Mouse (Mus musculus): ENCODE measurements around the gene Hmgn1. TPM values are rescaled to one million over a fixed set of nuclear protein-coding genes. Genes with fewer than 3 reads are reported as not detected.
"Not testable (repeated sequence)": the region's sequence is repeated elsewhere in the genome, so short reads cannot be mapped to it uniquely, and the experiment has no call there.

The Hmgn1 gene
- polyA plus RNA-seq, 1 experiment from 2014 or later: 306 TPM

GRCm38 (mm10) chr16:96103036-96103435 lies 24.5 kb downstream of the Hmgn1 start:
- Histone ChIP-seq H3K27me3 (ENCODE audit: control insufficient read depth, insufficient read depth, low read length) (no peaks in the 10 kb centered on the region), H3K4me3 (ENCODE audit: control insufficient read depth in 1 of 2, insufficient read depth in 1 of 2, low read depth in 1 of 2, low read length in 2 of 2) (no peak overlapping the region), H3K9me3 (ENCODE audit: control insufficient read depth, low read length) (0 out of 2 replicates have a peak, but pooled peaks cover 2% of the 10 kb centered on the region), H3K27ac (replicated peaks in 1 of 2; ENCODE audit: control insufficient read depth in 1 of 2, insufficient read depth in 1 of 2, low read depth in 2 of 2, low read length in 2 of 2) (no peak overlapping the region), H3K4me1 (ENCODE audit: control insufficient read depth in 2 of 2, insufficient read depth in 2 of 2, low read length in 2 of 2) (no peaks in the 10 kb centered on the region), H3K4me2 (ENCODE audit: low read length) (no peak overlapping the region), H3K9ac (ENCODE audit: low read length) (no peak overlapping the region), H3K36me3 (ENCODE audit: control insufficient read depth, insufficient read depth, low read length) (no peaks in the 10 kb centered on the region)
- WGBS: 21% methylated on average over 2 of the region's 2 CpGs
- no peak for ATAC-seq (ENCODE audit: insufficient number of reproducible peaks, insufficient read depth, low FRiP score, low read depth)

GRCm38 (mm10) chr16:96097811-96098210 lies 29.7 kb downstream of the Hmgn1 start:
- H3K27me3 ChIP-seq (ENCODE audit: control insufficient read depth, insufficient read depth, low read length); H3K9ac ChIP-seq (ENCODE audit: low read length); H3K27ac ChIP-seq (replicated peaks in 1 of 2; ENCODE audit: control insufficient read depth in 1 of 2, insufficient read depth in 1 of 2, low read depth in 2 of 2, low read length in 2 of 2); H3K4me2 ChIP-seq (ENCODE audit: low read length); H3K4me3 ChIP-seq (ENCODE audit: control insufficient read depth in 1 of 2, insufficient read depth in 1 of 2, low read depth in 1 of 2, low read length in 2 of 2); H3K9me3 ChIP-seq (ENCODE audit: control insufficient read depth, low read length); ATAC-seq (ENCODE audit: insufficient number of reproducible peaks, insufficient read depth, low FRiP score, low read depth); H3K4me1 ChIP-seq (ENCODE audit: control insufficient read depth in 2 of 2, insufficient read depth in 2 of 2, low read length in 2 of 2); H3K36me3 ChIP-seq (ENCODE audit: control insufficient read depth, insufficient read depth, low read length): not testable (repeated sequence)

GRCm38 (mm10) chr16:96095966-96096365 lies 31.6 kb downstream of the Hmgn1 start:
- Histone ChIP-seq H3K4me2 (ENCODE audit: low read length) (no peak overlapping the region), H3K36me3 (ENCODE audit: control insufficient read depth, insufficient read depth, low read length) (no peaks in the 10 kb centered on the region), H3K4me1 (ENCODE audit: control insufficient read depth in 2 of 2, insufficient read depth in 2 of 2, low read length in 2 of 2) (peaks cover 8 to 10% of the 10 kb centered on the region in 2 experiments), H3K27ac (replicated peaks in 1 of 2; ENCODE audit: control insufficient read depth in 1 of 2, insufficient read depth in 1 of 2, low read depth in 2 of 2, low read length in 2 of 2) (no peak overlapping the region), H3K27me3 (ENCODE audit: control insufficient read depth, insufficient read depth, low read length) (no peaks in the 10 kb centered on the region), H3K9ac (ENCODE audit: low read length) (no peak overlapping the region), H3K9me3 (ENCODE audit: control insufficient read depth, low read length) (no peaks in the 10 kb centered on the region), H3K4me3 (ENCODE audit: control insufficient read depth in 1 of 2, insufficient read depth in 1 of 2, low read depth in 1 of 2, low read length in 2 of 2) (no peak overlapping the region)
- WGBS: 85% methylated on average over 5 of the region's 5 CpGs
- no peak for ATAC-seq (ENCODE audit: insufficient number of reproducible peaks, insufficient read depth, low FRiP score, low read depth)

DNA sequence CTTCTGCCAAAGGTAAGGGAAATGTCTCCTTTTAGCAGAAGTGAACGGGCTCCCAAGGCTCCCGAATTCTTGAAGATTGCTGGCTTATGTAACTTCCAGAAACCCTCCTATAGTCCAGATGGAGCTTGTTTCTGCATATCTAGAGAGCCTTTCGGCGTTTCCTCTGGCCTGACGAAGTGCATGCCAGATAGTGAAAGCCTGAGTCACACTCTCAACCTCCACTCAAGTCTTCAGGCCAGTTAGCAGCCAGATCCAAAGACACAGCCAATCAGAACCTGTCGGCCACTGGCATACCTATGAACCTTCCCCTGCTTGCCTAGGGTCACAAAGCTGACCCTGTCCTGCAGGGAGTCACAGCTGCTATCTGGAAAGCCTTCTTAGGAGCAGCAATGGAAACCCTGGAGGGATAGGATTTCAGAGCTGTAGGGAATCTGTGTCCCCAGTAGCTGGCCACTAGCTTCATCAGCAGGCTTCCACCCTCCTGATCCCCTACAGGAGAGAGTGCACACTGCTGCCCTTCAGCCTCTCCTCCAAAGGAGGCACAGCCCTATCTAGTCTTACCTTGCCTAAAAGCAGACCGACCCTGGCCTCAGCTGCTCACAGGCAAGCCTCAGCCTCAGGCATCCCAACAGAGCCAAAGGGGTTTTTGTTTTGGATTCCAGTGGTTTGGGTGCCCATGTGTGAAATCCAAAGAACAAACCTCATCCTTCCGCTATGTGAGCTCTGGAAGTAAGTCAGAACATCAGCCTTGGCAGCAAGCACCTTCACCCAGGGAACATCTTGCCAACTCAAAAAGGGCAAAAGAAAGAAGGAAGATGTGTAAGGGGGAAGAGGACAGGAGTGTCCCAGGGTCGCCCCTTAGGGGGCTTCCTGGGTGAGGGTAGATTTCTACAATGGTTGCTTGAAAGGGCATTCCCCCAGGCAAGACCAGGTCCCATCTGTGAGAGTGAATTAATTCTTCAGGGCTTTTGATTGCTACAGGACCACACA lies 35.7 kb downstream of the Hmgn1 start:
- H3K4me3 ChIP-seq (ENCODE audit: control insufficient read depth in 1 of 2, insufficient read depth in 1 of 2, low read depth in 1 of 2, low read length in 2 of 2): no peak overlapping the region
- WGBS: 22% methylated on average over 9 of the region's 9 CpGs
- H3K4me1 ChIP-seq (ENCODE audit: control insufficient read depth in 2 of 2, insufficient read depth in 2 of 2, low read length in 2 of 2): peaks cover 10 to 11% of the 10 kb centered on the region in 2 experiments
- 0 out of 2 replicates have a peak, but pooled peaks cover 4% of the 10 kb centered on the region for H3K9me3 ChIP-seq (ENCODE audit: control insufficient read depth, low read length)
- H3K27me3 ChIP-seq (ENCODE audit: control insufficient read depth, insufficient read depth, low read length): no peaks in the 10 kb centered on the region
- no peak for ATAC-seq (ENCODE audit: insufficient number of reproducible peaks, insufficient read depth, low FRiP score, low read depth)
- no peak overlapping the region for H3K4me2 ChIP-seq (ENCODE audit: low read length)
- H3K27ac ChIP-seq (replicated peaks in 1 of 2; ENCODE audit: control insufficient read depth in 1 of 2, insufficient read depth in 1 of 2, low read depth in 2 of 2, low read length in 2 of 2): no peak overlapping the region; a peak in 1 of 4 replicates
- no peak overlapping the region for H3K9ac ChIP-seq (ENCODE audit: low read length)
- no peaks in the 10 kb centered on the region for H3K36me3 ChIP-seq (ENCODE audit: control insufficient read depth, insufficient read depth, low read length)

- Histone ChIP-seq H3K4me3 (ENCODE audit: control insufficient read depth in 1 of 2, insufficient read depth in 1 of 2, low read depth in 1 of 2, low read length in 2 of 2) (no peak overlapping the region), H3K4me2 (ENCODE audit: low read length) (no peak overlapping the region), H3K27ac (replicated peaks in 1 of 2; ENCODE audit: control insufficient read depth in 1 of 2, insufficient read depth in 1 of 2, low read depth in 2 of 2, low read length in 2 of 2) (no peak overlapping the region), H3K4me1 (ENCODE audit: control insufficient read depth in 2 of 2, insufficient read depth in 2 of 2, low read length in 2 of 2) (peaks cover 14 to 20% of the 10 kb centered on the region in 2 experiments), H3K27me3 (ENCODE audit: control insufficient read depth, insufficient read depth, low read length) (no peaks in the 10 kb centered on the region), H3K36me3 (ENCODE audit: control insufficient read depth, insufficient read depth, low read length) (no peaks in the 10 kb centered on the region), H3K9me3 (ENCODE audit: control insufficient read depth, low read length) (0 out of 2 replicates have a peak, but pooled peaks cover 4% of the 10 kb centered on the region), H3K9ac (ENCODE audit: low read length) (no peak overlapping the region)
- 58% methylated on average over 5 of the region's 5 CpGs for WGBS
- ATAC-seq (ENCODE audit: insufficient number of reproducible peaks, insufficient read depth, low FRiP score, low read depth): no peak
Observed at GRCm38 (mm10) chr16:96088120-96088519, 39.4 kb downstream of the Hmgn1 start.

DNA sequence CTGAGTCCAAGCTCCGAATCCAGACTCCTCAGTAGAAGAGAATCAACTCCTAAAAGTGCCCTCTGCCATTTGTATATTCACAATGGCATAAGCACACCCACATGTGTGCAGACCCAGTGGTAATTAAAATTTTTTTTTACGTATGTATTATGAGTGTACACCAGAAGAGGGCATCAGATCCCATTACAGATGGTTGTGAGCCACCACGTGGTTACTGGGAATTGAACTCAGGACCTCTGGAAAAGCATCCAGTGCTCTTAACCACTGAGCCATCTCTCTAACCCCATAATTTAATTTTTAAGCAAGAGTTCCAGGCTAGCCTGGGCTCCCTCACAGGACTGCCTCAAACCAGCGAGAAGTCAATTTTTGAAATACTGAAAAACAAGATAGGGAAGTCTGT lies 40.1 kb downstream of the Hmgn1 start:
- Histone ChIP-seq H3K27me3 (ENCODE audit: control insufficient read depth, insufficient read depth, low read length) (no peaks in the 10 kb centered on the region), H3K9me3 (ENCODE audit: control insufficient read depth, low read length) (0 out of 2 replicates have a peak, but pooled peaks cover 4% of the 10 kb centered on the region), H3K4me2 (ENCODE audit: low read length) (no peak overlapping the region), H3K9ac (ENCODE audit: low read length) (no peak overlapping the region), H3K4me3 (ENCODE audit: control insufficient read depth in 1 of 2, insufficient read depth in 1 of 2, low read depth in 1 of 2, low read length in 2 of 2) (no peak overlapping the region), H3K4me1 (ENCODE audit: control insufficient read depth in 2 of 2, insufficient read depth in 2 of 2, low read length in 2 of 2) (peaks cover 14 to 20% of the 10 kb centered on the region in 2 experiments), H3K36me3 (ENCODE audit: control insufficient read depth, insufficient read depth, low read length) (no peaks in the 10 kb centered on the region), H3K27ac (replicated peaks in 1 of 2; ENCODE audit: control insufficient read depth in 1 of 2, insufficient read depth in 1 of 2, low read depth in 2 of 2, low read length in 2 of 2) (no peak overlapping the region)
- no peak for ATAC-seq (ENCODE audit: insufficient number of reproducible peaks, insufficient read depth, low FRiP score, low read depth)
- WGBS: 89% methylated on average over 4 of the region's 4 CpGs

DNA sequence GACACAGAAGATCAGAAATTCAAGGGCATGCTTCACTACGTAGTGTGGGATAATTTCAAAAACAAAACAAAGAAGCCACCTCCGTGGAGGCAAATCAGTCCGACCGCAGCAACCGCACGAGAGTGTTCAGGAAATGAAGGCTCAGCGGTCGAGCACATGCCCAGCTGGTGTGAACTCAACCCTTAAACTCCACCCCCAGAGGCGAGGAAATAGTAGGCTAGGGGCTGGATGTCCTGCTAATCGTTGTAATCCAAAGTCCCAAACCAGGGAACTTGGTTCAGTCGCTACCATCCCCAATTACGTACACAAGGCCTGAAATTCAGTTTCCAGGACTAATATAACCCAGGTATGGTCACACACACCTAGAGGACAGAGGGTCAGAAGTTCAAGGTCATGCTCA lies 40.5 kb downstream of the Hmgn1 start:
- ATAC-seq (ENCODE audit: insufficient number of reproducible peaks, insufficient read depth, low FRiP score, low read depth): no peak
- Histone ChIP-seq H3K9me3 (ENCODE audit: control insufficient read depth, low read length) (0 out of 2 replicates have a peak, but pooled peaks cover 4% of the 10 kb centered on the region), H3K4me2 (ENCODE audit: low read length) (no peak overlapping the region), H3K4me1 (ENCODE audit: control insufficient read depth in 2 of 2, insufficient read depth in 2 of 2, low read length in 2 of 2) (peaks cover 12 to 20% of the 10 kb centered on the region in 2 experiments), H3K9ac (ENCODE audit: low read length) (no peak overlapping the region), H3K36me3 (ENCODE audit: control insufficient read depth, insufficient read depth, low read length) (no peaks in the 10 kb centered on the region), H3K27ac (replicated peaks in 1 of 2; ENCODE audit: control insufficient read depth in 1 of 2, insufficient read depth in 1 of 2, low read depth in 2 of 2, low read length in 2 of 2) (no peak overlapping the region), H3K27me3 (ENCODE audit: control insufficient read depth, insufficient read depth, low read length) (no peaks in the 10 kb centered on the region), H3K4me3 (ENCODE audit: control insufficient read depth in 1 of 2, insufficient read depth in 1 of 2, low read depth in 1 of 2, low read length in 2 of 2) (no peak overlapping the region)
- WGBS: 73% methylated on average over 12 of the region's 12 CpGs
